Mouse (Mus musculus): ENCODE measurements around the gene Gpr152.

- TF ChIP-seq POLR2A (IDR thresholded peaks at IDR 0.05; ENCODE audit: insufficient read depth, low read length) (no peak), CTCF (IDR thresholded peaks at IDR 0.05; ENCODE audit: low read depth, low read length) (no peak)
Observed at GRCm38 (mm10) chr19:4091383-4091782, 48.2 kb upstream of the Gpr152 start.

Measured in ES-Bruce4 (cell line).